Mouse (Mus musculus) forebrain, embryonic 11.5 days (tissue): Measurements from ENCODE around the gene 3110021N24Rik. TPM values are rescaled to one million over a fixed set of nuclear protein-coding genes. Genes with fewer than 3 reads are reported as not detected.

Experiments
- ATAC-seq: fragments of 200-750 bp; cut with Nextera tagmentation; replicated peaks from 2 replicates; pipeline ENCODE4 v1.8.0; 2017; ENCODE audit warnings: moderate TSS enrichment; ENCODE audit not compliant: low FRiP score
- DNase-seq: peaks from one replicate; pipeline ENCODE4 v3.0.0-alpha.2; 2017; ENCODE audit warnings: low spot score
- H3K27ac ChIP-seq: fragments of 300-500 bp; sonication (generic); 2 replicates; pipeline ENCODE4 v1.5.1; 2014; ENCODE audit warnings: low read depth, low read length
- H3K27me3 ChIP-seq: fragments of 300-500 bp; sonication (generic); 2 replicates; pipeline ENCODE4 v1.6.1; 2014; ENCODE audit warnings: mild to moderate bottlenecking, low read length, mixed read lengths; ENCODE audit not compliant: control insufficient read depth, insufficient read depth
- H3K36me3 ChIP-seq: fragments of 300-500 bp; sonication (generic); 2 replicates; pipeline ENCODE4 v1.6.1; 2014; ENCODE audit warnings: mild to moderate bottlenecking, low read length, moderate library complexity, mixed read lengths; ENCODE audit not compliant: control insufficient read depth, insufficient read depth
- H3K4me1 ChIP-seq: fragments of 300-500 bp; sonication (generic); replicated peaks from 2 replicates; pipeline ENCODE4 v1.6.1; 2014; ENCODE audit warnings: low read length, mixed read lengths; ENCODE audit not compliant: control insufficient read depth, insufficient read depth
- H3K4me2 ChIP-seq: fragments of 300-500 bp; sonication (generic); 2 replicates; pipeline ENCODE4 v1.6.1; 2014; ENCODE audit warnings: low read depth, mild to moderate bottlenecking, low read length, moderate library complexity, mixed read lengths; ENCODE audit not compliant: severe bottlenecking
- H3K4me3 ChIP-seq: fragments of 300-500 bp; sonication (generic); 2 replicates; pipeline ENCODE4 v1.5.1; 2014; ENCODE audit warnings: low read depth, low read length
- H3K9ac ChIP-seq: fragments of 300-500 bp; sonication (generic); 2 replicates; pipeline ENCODE4 v1.6.1; 2014; ENCODE audit warnings: low read length
- H3K9me3 ChIP-seq: fragments of 300-500 bp; sonication (generic); 2 replicates; pipeline ENCODE4 v1.6.1; 2016; ENCODE audit warnings: low read length, mixed read lengths; ENCODE audit not compliant: control insufficient read depth
- WGBS: fragments of 180-500 bp; shearing (Covaris S2); extraction: QIAGEN DNeasy Blood & Tissue Kit; methylation state at CpG from one replicate; pipeline ENCODE4 v1.1.7; 2014; 5-methylcytosine and 5-hydroxymethylcytosine counted together
- polyA plus RNA-seq: library from polyadenylated mRNA; unstranded; fragments of >200 nt; fragmentation: Nextera tagmentation; extraction: Ambion mirVana; gene quantifications from 2 replicates; pipeline ENCODE4 v1.2.1, GENCODE M21; 2014

3110021N24Rik gene
- polyA plus RNA-seq, 1 experiment from 2014 or later: 2.1 TPM

GRCm38 (mm10) chr4:108811142-108811541 lies 91.7 kb downstream of the 3110021N24Rik start:
- H3K4me2 ChIP-seq: no peak overlapping the region
- no peaks in the 10 kb centered on the region for H3K27me3 ChIP-seq
- H3K4me3 ChIP-seq: no peak overlapping the region
- H3K4me1 ChIP-seq: no peaks in the 10 kb centered on the region
- WGBS: 65% methylated on average over 4 of the region's 4 CpGs
- no peak for ATAC-seq
- no peaks in the 10 kb centered on the region for H3K9me3 ChIP-seq
- no peak overlapping the region for H3K9ac ChIP-seq
- H3K27ac ChIP-seq: no peak overlapping the region
- no peaks in the 10 kb centered on the region for H3K36me3 ChIP-seq
- no peak for DNase-seq

GRCm38 (mm10) chr4:108811550-108811949 lies 92.1 kb downstream of the 3110021N24Rik start:
- Histone ChIP-seq H3K36me3 (no peaks in the 10 kb centered on the region), H3K4me1 (no peaks in the 10 kb centered on the region), H3K27me3 (no peaks in the 10 kb centered on the region), H3K4me2 (no peak overlapping the region), H3K9ac (no peak overlapping the region), H3K9me3 (no peaks in the 10 kb centered on the region), H3K4me3 (no peak overlapping the region), H3K27ac (no peak overlapping the region)
- ATAC-seq (no peak), DNase-seq (no peak)
- WGBS: 71% methylated on average over 6 of the region's 6 CpGs

- DNase-seq (no peak), ATAC-seq (no peak)
- H3K27me3 ChIP-seq: no peaks in the 10 kb centered on the region
- H3K9ac ChIP-seq: no peak overlapping the region
- no peaks in the 10 kb centered on the region for H3K4me1 ChIP-seq
- WGBS: 98% methylated on average over 3 of the region's 3 CpGs
- peaks cover 15% of the 10 kb centered on the region; the same call in 1 of the 2 replicates for H3K36me3 ChIP-seq
- no peak overlapping the region for H3K4me2 ChIP-seq
- H3K4me3 ChIP-seq: no peak overlapping the region
- H3K27ac ChIP-seq: no peak overlapping the region
- no peaks in the 10 kb centered on the region for H3K9me3 ChIP-seq
These were observed 106.2 kb downstream of the 3110021N24Rik start for GRCm38 (mm10) chr4:108825677-108826076.

- Histone ChIP-seq H3K9me3 (no peaks in the 10 kb centered on the region), H3K27ac (no peak overlapping the region), H3K9ac (no peak overlapping the region), H3K4me3 (no peak overlapping the region), H3K27me3 (no peaks in the 10 kb centered on the region), H3K4me1 (no peaks in the 10 kb centered on the region), H3K4me2 (no peak overlapping the region), H3K36me3 (peaks cover 15% of the 10 kb centered on the region; the same call in 1 of the 2 replicates)
- no peak for DNase-seq
- WGBS: 92% methylated on average over 1 of the region's 1 CpGs
- no peak for ATAC-seq
These were observed 106.6 kb downstream of the 3110021N24Rik start for GRCm38 (mm10) chr4:108826096-108826495.

GRCm38 (mm10) chr4:108826643-108827042 lies 107.2 kb downstream of the 3110021N24Rik start:
- H3K9me3 ChIP-seq: no peaks in the 10 kb centered on the region
- no peak for DNase-seq
- H3K36me3 ChIP-seq: peaks cover 15% of the 10 kb centered on the region; the same call in 1 of the 2 replicates
- H3K4me1 ChIP-seq: no peaks in the 10 kb centered on the region; the same call in 1 of the 2 replicates
- no peak overlapping the region for H3K4me2 ChIP-seq
- WGBS: 98% methylated on average over 2 of the region's 2 CpGs
- no peak for ATAC-seq
- no peak overlapping the region for H3K9ac ChIP-seq
- H3K4me3 ChIP-seq: no peak overlapping the region
- H3K27me3 ChIP-seq: no peaks in the 10 kb centered on the region
- no peak overlapping the region for H3K27ac ChIP-seq

- Histone ChIP-seq H3K36me3 (peaks cover 10% of the 10 kb centered on the region; the same call in 1 of the 2 replicates), H3K4me3 (no peak overlapping the region), H3K4me2 (no peak overlapping the region), H3K4me1 (peaks cover 4% of the 10 kb centered on the region; the same call in 1 of the 2 replicates), H3K27me3 (no peaks in the 10 kb centered on the region), H3K27ac (no peak overlapping the region), H3K9ac (no peak overlapping the region; the same call in 1 of the 2 replicates), H3K9me3 (no peaks in the 10 kb centered on the region)
- DNase-seq (no peak), ATAC-seq (no peak)
- 89% methylated on average over 1 of the region's 1 CpGs for WGBS
These were observed 111.2 kb downstream of the 3110021N24Rik start for GRCm38 (mm10) chr4:108830698-108831097.

Other genes starting within 250 kb of the 3110021N24Rik start
- 119 and 125 TPM in 2 replicates for gene Prpf38a, start 140.3 kb upstream of the 3110021N24Rik start, polyA plus RNA-seq
- gene Orc1, start 140.2 kb upstream of the 3110021N24Rik start, polyA plus RNA-seq: 19.3 and 21.2 TPM in 2 replicates
- 22.4 and 26.8 TPM in 2 replicates for gene Cc2d1b, start 99.7 kb upstream of the 3110021N24Rik start, polyA plus RNA-seq
- 4.0 and 4.8 TPM in 2 replicates for gene Zfyve9, start 61.1 kb downstream of the 3110021N24Rik start, polyA plus RNA-seq
- 230 and 249 TPM in 2 replicates for gene Btf3l4, start 114.0 kb downstream of the 3110021N24Rik start, polyA plus RNA-seq
- gene Txndc12, start 115.0 kb downstream of the 3110021N24Rik start, polyA plus RNA-seq: 99.4 and 101 TPM in 2 replicates
- 46.8 and 48.9 TPM in 2 replicates for gene Kti12, start 128.1 kb downstream of the 3110021N24Rik start, polyA plus RNA-seq
- 1.7 and 2.4 TPM in 2 replicates for gene A730015C16Rik, start 129.0 kb downstream of the 3110021N24Rik start, polyA plus RNA-seq
- 28.9 and 34.6 TPM in 2 replicates for gene Rab3b, start 159.4 kb downstream of the 3110021N24Rik start, polyA plus RNA-seq